Mouse (Mus musculus): Measurements from ENCODE around the gene Pdpn.

DNA sequence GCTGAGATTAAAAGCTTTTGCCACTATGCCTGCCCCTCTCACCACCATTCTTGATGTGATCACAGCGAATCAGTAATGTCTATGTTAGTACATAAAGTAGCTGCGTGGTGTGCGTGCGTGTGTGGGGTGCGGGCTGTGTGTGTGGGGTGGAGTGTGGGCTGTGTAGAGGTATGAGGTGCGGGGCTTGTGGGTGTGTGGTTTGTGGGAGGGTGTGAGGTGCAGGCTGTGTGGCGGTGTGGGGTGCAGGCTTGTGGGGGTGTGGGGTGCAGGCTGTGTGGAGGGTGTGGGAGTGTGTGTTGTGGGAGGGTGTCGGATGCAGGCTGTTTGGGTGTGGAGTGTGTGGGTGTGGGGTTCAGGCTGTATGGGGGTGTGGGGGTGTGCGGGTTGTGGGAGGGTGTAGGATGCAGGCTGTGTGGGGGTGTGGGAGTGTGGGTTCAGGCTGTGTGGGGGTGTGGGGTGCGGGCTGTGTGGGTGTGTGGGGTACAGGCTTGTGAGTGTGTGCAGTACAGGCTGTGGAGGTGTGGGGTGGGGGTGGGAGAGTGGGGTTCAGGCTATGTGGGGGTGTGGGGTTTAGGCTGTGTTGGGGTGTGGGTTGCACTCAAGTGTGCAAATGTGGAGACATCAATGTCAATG lies 67.5 kb downstream of the Pdpn start:
- TF ChIP-seq TAL1 (IDR thresholded peaks at IDR 0.05; ENCODE audit: low read length) (no peak), GATA1 (IDR thresholded peaks at IDR 0.05; ENCODE audit: low read length) (no peak)
